Mouse (Mus musculus): Measurements from ENCODE around the gene Mdfic. TPM values are rescaled to one million over a fixed set of nuclear protein-coding genes. Genes with fewer than 3 reads are reported as not detected.

The Mdfic gene
- total RNA-seq, 2 experiments from 2014 or later, result 34.9 to 63.6 TPM

DNA sequence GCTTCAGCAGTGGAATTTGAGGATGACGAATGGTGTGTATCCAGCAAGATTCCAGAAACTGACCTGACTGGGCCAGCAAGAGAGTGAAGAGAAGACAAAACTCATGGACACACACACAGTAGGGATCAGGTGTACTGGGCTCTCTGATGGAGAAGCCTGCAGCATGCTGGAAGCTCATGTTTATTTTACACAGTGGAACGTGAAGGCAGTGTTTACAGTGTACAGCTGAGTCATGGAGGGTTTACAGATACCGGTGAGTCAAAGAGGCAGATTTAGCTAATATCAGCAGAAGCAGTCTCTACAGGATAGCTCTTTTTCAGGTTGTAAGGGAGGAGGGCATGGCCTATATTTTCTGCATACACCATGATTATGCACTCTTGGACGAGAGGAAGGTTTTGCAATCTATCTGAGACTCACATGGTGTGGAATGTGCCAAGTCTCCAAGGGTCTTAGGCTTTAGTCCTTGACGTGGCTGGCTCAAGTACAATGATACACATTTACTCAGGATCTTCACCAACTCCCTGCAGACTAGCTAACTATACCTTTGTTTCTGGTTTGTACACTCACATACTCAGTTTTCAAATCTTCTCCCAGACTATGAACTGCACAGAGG, 18.0 kb downstream of the Mdfic start:
- DNase-seq (ENCODE audit: low spot score in 2 of 2), result no peak

DNA sequence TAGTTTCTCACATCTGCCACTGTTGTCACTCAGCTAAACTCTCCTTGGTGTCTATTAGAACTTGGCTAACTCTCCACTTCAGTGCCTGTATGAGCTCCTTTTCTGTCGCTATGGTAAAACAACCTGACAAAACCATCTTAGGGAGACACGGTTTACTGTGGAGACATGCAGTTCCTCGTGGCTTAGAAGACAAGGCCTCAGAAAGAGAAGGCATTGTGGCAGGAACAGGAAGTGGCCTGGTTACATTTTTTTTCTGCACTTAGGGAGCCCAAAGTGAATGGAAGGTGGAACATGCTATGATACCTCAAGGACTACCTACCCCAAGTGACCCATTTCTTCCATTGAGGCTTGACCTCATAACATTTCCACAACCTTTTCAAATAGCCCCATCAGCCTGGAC, 18.7 kb downstream of the Mdfic start:
- no peak for DNase-seq (ENCODE audit: low spot score in 2 of 2)

DNA sequence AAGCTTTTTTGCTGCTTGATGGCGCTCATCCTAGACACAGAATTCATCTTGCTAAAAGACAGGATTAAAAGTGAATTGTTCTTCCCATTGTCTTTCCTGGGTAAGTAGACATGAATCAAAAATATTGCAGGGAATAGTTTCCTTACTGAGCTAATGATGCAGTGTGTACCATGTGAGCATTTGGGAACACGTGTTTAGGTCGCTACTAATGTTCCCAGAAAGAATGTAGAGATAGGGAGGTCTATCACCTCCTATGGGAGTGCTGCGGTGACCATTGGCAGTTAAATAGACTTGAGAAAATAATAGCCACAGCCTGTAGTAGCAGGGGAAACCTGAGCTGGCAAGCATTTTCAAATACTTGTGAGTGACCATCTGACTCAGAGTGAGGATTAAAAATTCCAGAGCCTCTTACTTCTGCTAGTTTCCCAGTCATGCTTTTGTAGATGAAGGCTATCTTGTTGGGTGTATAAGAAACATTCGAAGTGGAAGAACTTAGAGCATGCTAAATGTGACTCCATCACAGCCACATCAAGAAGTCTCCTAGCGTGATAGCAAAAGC, 22.2 kb downstream of the Mdfic start:
- no peak for DNase-seq (ENCODE audit: low spot score in 2 of 2)

DNA sequence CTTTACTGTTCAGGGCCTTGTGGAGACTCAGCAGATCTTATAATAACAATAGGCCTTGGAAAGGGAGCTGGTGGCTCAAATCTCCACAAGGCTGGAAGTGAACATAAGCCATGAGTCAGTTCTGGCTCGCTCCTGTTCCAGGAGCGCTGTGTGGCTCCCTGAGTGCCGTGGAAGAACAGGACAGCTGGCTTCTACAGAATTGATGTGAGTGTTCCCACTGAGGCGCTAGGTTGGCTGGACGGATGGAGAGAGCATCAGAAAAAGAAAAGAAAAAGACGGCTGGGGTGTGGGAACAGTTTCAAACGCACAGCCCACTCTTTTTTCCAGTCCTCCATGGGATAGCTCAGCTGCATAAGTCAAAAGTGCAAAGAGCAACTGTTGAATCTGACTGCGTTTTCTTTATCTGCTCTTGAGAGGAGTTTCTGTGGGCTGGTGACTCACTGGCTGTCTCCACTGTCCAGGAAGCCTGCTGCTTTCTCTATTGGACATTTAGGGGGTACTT, 22.9 kb downstream of the Mdfic start:
- DNase-seq (ENCODE audit: low spot score in 2 of 2), result no peak

DNA sequence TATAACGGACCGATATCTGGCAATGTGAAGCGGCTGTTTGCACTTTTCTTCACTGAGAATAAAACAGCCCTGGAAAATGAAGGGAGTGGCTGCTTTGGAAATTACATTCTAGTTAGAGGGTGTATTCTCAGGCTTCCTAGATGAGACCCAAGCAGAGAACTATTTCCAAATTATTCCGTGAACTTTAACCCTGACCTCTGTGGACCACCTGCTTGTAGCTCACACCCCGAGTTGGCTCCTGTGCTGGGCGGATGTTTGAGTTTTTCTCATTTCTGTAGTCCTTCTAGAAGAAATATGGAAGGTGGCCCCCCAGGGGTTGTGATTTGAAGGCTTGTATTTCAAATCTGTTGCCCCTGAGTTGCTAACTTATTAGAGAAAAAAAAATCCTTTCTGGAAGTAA, 23.3 kb downstream of the Mdfic start:
- no peak for DNase-seq (ENCODE audit: low spot score in 2 of 2)

DNA sequence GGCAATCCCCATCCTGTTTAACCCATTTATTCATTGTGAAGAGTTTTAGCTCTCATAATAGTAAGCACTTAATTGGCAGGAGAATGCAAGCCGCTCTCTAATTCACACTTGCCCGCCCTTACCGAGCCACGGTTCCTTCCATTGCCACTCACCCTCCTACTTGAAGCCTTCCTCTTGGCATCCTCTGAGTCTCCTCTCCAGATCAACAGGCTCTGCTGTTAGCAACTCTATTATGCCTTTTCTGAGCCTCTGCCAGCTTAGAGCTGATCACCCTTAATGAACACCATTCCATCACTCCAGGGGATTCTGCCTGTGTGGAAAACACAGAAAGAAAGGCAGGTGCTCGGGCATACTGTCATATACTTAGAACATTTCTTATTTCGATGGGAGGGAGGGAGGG, 24.9 kb downstream of the Mdfic start:
- no peak for DNase-seq (ENCODE audit: low spot score in 2 of 2)

DNA sequence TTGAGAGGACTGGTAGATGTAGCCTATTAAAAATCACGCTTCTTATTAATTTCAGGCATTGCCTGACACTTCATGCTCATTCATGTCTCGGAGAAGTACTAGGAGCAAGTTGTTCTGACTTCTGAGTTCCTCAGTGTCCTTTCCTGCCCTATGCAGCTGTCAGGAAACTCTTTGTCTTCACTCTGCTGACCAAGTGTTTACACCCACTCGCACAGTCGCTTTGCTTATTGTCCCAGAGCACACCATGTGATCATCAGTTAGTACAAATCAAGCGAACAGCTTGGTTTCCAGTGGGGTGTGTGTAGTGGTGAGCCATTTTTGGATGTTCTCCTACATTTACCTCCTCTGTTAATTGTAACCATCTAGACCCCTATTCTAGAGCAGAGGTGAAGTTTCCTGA, 25.4 kb downstream of the Mdfic start:
- DNase-seq (ENCODE audit: low spot score in 2 of 2), result no peak

DNA sequence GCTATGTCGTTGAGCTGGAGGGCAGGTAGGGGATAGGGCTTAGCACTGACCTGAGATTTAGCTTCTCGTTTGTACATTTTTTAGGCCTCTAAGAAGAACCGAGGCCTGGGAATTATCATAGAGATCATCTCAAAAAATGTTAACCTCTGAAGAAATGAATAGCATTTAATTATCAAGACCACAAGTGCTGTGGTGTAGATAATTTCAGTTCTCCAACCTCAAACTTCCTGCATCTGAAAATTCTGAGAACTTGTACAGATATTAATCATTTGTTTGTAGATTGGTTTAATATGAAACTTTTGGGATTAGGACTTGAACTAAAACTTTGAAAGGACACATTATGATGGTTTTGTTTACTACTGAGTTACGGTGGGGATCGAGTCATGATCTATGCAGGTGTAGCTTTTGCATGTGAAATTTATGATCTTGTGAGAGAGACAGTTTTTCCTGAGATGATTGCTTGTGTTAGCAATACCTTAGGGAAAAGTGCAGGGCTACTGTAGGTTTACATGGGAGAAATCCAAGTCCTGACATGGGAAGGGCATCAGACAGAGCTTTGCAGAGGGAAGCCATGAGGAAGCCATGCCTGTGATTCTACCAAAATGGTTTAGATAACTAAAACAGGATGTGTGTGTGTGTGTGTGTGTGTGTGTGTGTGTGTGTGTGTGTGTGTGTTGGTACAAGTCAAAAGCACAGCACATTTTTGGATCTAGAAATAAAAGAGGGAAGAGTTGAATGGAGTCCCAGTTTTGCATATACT, 27.1 kb downstream of the Mdfic start:
- DNase-seq (ENCODE audit: low spot score in 2 of 2), result no peak

DNA sequence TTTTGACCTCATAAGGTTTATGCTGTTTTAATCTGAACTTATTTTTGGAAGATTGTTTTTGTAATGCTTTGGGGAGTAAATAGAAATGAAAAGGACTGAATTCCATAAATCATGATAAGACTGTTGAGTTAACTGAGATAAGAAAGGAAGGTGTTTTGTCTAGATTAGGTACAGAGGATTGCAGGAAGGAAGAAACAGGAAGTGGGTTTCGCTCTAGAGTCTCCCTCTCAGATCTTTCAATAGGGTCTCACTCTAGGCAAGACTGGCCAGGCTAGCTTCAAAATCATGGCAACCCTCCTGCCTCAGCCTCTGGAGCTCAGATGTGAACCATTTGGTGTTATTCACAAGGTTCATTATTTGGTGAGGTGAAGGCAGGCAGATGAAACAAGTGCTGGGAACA, 27.8 kb downstream of the Mdfic start:
- DNase-seq (ENCODE audit: low spot score in 2 of 2), result no peak

DNA sequence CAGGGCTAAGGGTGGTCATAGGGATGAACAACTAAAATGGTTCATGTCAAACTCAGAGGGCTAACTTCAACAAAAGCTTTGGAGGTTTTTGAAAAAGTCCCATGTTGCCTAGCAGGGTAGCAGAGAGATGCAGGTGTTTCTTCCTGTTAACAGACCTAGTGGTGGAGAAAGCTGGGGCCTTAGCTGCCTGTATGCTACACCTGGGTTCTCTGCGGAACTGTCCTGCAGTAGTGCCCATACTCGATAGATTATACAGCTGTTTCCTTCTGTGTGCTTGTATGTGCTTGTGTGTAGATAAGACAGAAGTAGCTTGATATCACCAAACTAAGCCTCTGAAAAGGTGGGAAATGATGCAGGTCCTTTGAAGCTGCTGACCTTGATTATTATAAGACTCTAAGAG, 28.5 kb downstream of the Mdfic start:
- DNase-seq (ENCODE audit: low spot score in 2 of 2), result no peak

DNA sequence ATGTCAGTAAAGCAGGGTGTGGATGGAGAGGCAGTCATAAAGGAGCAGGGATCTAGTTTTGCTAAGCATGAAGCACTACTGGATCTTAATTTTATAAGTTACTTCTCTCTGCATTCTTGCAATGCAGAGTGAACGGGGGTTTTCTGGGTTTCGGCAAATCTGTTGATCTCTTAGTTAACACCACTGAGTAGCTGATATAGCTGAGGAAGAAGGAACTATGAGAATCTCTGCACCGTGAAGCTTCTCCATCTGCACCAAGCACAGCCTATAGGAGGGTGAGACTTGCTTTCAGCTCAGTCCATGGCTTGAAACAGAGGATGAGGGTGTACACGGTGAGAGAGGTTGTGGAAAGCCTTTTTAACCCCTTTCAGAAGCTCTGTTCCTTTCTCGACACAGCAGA, 29.6 kb downstream of the Mdfic start:
- no peak for DNase-seq (ENCODE audit: low spot score in 2 of 2)

DNA sequence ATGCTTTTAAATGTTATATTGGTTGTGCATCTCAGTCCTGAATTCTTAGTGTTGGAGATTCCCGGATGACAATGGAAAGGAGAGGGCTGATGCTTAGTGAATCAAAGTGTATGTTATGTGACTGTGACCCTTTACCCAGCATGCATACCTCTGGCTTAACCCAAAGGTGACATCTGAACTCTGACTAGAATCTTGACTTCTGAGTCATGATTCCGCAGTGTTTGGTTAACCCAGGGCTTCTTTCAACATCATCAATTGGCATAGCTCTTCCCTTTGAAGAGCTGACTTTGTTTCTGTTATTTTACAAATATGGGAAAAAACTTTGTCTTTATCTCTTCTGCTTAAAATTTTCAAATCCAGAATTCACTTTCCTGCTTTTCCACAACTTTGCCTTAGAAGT, 30.9 kb downstream of the Mdfic start:
- no peak for DNase-seq (ENCODE audit: low spot score in 2 of 2)

DNA sequence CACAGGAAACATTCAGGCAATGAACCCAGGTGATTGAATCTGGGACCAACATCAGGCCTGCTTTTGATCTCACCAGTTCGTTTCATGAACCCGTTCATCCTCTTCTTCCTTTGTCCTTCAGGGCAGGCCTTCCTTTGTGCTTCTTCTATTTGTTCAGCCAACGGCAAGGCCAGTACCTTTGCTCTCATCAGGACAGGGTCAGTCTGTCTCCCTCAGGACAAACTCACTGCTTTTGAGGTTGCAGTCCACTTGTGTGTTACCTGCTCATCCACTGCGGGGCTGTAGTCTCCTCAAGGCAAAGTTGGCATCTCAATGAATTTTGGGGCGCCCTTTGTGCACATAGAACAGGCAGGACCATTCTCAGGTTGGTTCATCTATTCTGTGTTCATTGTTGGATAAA, 31.7 kb downstream of the Mdfic start:
- no peak for DNase-seq (ENCODE audit: low spot score in 2 of 2)

DNA sequence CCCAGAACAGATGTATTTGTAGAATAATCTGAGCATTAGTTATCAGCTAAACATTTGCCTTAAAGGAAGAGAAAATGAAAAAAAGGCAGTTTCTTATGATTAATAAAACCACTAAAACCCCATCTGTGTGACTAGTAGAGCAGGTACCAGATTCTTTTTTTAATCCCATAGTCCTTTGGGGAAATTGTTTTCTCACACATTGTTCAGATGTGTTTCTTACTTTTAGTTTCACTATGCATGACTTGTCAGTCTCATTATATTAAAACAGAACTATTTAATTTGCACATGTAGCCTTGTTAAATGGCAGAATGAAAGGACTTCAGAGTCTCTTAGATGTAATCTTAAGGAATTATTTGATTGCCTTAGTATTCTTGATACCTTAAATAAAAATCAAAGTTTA, 32.7 kb downstream of the Mdfic start:
- no peak for DNase-seq (ENCODE audit: low spot score in 2 of 2)

DNA sequence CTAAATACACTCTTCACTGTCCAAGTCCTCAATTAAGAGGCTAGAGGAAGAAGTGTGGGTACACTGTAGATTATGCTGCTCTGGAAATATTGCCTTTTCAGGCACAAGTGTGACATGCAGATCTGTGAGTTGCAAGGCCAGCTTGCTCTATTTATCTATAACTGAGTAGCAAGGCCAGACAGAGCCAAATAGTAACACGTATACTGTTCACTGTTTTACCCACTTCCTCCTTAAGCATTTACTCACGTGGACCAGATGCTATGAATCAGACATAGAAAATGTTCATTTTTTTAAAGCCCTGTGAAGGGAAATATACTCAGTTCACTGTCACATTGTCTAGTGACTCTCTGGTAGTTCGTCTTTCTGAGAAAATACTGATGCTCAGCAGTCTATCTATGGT, 37.9 kb downstream of the Mdfic start:
- DNase-seq (ENCODE audit: low spot score in 2 of 2), result no peak

DNA sequence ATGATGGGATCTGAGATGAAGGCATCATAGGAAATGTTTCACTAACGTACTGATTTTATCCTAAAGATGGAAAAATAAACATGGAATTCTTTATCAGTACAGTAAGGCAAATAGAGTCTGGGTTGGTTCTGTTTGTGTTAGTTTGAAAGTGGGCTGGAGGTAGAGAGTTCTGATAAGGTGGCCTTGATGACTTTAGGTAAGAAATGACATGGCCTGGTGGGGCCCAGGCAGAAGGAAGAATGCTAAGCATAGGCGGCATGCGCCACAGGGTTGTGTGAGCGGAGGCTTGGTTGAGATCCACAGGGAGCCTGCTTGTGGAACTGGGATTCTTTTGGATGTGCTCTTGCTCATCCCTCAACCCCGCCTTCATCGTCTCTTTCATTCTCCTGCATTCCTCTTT, 40.3 kb downstream of the Mdfic start:
- DNase-seq (ENCODE audit: low spot score in 2 of 2), result no peak

DNA sequence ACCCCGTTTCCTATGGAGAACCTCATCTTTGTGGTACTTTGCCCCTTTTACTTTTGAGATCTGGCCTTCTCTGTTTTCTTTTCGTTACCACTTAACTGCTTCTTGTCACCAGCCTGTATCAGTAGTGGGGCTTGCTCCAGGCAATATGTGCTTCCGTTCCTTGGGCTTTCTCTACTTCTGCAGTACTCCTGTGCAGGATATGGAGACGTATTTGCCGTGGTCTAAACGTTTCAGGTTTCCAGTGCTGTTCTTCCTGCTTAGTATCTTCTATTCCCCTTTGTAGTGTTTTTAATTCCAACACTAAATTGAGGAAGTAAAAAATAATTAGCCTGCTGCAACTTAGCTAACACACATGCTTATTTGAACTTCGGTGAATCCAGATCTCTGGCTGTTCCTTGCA, 43.6 kb downstream of the Mdfic start:
- DNase-seq (ENCODE audit: low spot score in 2 of 2), result no peak

DNA sequence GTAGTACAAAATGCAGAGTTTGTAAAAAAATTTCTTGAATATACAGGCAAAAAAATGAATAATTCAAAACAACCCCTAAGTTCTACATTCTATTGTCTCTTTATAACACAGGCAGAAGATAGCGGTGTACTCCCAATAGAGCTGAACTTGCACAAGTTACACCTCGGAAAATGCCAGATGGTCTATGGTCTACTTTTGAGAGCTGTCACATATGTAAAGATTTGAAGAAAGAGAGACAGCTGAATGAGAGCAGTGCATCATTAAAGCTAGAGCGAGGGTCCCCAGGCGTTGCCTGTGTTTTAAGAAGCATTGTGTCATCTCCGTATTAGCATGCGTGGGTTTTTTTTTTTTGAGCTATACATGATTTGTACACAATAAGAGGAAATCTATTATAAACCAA, 47.0 kb downstream of the Mdfic start:
- DNase-seq (ENCODE audit: low spot score in 2 of 2), result no peak

DNA sequence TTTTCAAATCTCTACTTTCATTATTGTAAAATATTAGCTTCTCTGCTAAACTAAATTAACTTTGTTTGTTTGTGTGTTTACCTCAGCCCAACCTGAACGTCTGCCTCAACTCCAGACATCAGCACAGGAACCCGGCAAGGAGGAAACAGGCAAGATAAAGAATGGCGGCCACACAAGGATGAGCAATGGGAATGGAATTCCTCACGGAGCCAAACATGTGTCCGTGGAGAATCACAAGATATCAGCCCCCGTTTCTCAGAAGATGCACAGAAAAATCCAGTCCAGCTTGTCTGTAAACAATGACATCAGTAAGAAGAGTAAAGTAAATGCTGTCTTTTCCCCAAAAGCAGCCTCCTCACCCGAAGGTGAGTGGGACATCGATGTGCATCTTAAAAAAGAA, 49.7 kb downstream of the Mdfic start:
- DNase-seq (ENCODE audit: low spot score in 2 of 2), result no peak

DNA sequence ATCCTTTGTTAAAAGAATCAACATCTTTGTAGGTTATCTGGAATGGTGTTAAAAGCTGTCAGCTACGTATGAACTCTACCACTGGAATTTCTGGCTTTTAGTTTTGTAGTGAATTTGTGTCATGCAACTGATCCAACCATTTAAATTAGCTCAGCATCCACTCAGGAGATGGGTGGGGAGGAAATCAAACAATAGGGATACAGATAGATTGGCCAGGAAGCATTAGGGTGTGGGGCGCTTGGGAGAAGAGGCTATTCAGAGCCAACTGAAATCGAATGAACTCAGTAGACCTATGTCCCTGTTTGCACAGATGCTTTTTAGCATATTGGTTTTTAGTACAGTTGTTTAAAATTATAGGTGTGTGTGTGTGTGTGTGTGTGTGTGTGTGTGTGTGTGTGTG, 56.6 kb downstream of the Mdfic start:
- DNase-seq (ENCODE audit: low spot score in 2 of 2), result no peak

DNA sequence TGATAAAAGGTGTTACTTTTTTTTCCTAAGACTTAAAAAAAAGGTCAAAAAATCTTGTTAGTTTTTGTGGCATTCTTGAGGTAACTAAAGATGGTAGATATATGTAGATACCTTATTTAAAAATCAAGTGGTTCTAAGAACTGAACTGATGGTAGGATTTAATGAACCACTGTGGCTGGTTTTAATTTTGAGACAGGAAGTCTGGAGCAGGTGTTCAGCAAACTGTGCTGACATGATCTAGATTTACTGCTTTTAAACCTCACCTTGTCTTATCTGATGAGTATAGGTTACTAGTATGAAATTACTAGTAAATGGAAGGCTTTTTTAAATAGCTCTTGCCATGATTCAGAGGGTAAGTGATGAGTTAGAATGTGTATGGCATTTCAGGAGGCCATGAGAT, 59.7 kb downstream of the Mdfic start:
- DNase-seq (ENCODE audit: low spot score in 2 of 2), result no peak

DNA sequence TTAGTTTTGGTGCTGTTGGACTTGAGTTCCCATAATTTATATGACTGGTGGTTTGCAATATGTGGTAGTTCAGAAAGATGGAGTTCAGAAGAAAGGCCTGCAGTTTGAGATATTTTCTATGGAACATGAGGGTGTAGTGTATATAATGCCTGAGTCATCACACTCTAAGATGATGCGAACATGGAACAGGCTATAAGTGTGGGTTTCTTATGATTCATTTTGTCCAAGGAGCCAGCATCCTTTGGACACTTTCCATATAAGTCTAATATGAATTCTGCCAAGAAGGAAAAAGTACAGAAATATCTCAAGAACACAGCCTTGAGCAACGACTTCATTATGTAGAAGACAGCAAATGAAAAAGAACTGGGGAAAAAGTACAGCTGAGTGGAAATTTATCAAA, 60.2 kb downstream of the Mdfic start:
- DNase-seq (ENCODE audit: low spot score in 2 of 2), result no peak
